Mouse (Mus musculus): Measurements from ENCODE around the gene Fdxacb1. TPM values are rescaled to one million over a fixed set of nuclear protein-coding genes. Genes with fewer than 3 reads are reported as not detected.
A peak's percentile ranks its signal among the peaks of the same experiment; 100 is the strongest.

Gene Fdxacb1
- polyA plus RNA-seq, 2 experiments = 5.2 to 9.4 TPM

DNA sequence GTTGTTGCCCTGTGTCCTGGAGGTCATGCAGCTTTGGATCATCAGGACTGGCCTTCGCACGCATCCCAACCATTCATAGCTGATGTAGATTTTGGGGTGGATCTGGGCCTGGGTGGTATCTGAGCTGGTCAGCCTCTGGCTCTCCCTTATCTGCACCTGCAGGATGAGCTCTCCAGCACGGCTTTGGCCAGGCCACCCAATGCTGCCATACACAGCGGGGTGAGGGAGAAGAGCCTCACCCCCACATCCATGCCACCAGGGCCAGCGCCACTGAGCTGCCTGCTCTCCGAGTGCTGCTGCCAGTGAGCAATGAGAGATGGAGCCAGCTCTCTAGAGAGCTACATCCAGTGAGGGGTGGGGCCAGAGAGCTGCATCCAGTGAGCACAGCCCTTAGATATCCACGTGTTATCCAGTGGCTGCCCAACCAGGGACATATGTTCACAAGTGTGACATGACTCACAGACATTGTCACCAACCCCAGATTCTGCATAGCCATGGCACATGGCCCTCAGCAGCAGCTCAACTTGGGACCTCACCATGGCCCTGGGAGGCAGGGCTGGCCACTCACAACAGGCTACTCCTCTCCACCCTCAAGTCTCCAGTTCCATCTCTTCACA is 35.1 kb downstream of the Fdxacb1 start:
- H3K4me1 ChIP-seq (replicated peaks; ENCODE audit: control insufficient read depth in 2 of 2, insufficient read depth in 2 of 2, low read length in 1 of 2) = peaks cover 40 to 41% of the 10 kb centered on the region in 2 experiments
- H3K9ac ChIP-seq (replicated peaks) = peak overlapping the region; percentile 61
- no peaks in the 10 kb centered on the region for H3K9me3 ChIP-seq (ENCODE audit: control insufficient read depth, low read length)
- peaks cover 8% of the 10 kb centered on the region for H3K36me3 ChIP-seq (replicated peaks; ENCODE audit: control insufficient read depth, insufficient read depth, low read depth)
- no peak overlapping the region for H3K4me3 ChIP-seq (ENCODE audit: insufficient read depth in 1 of 2, low read depth in 2 of 2, low read length in 2 of 2)
- H3K4me2 ChIP-seq (ENCODE audit: low read depth) = peak overlapping the region; percentile 42
- peak overlapping the region; percentile 81 for H3K27ac ChIP-seq
- ATAC-seq (ENCODE audit: insufficient read depth) = peak; percentile 99
- 34% methylated on average over 7 of the region's 7 CpGs for WGBS (ENCODE audit: insufficient replicate concordance)
- peak; percentile 76 to 83 (median 78) for DNase-seq (ENCODE audit: low read depth in 3 of 3, low spot score in 3 of 3)
- no peaks in the 10 kb centered on the region for H3K27me3 ChIP-seq (ENCODE audit: control insufficient read depth, insufficient read depth, low read length)
- TF ChIP-seq CTCF (IDR thresholded peaks at IDR 0.05; ENCODE audit: low read depth) = peak; percentile 45
- peak; percentile 95 for TF ChIP-seq EP300 (IDR thresholded peaks at IDR 0.05; ENCODE audit: low read depth)

DNA sequence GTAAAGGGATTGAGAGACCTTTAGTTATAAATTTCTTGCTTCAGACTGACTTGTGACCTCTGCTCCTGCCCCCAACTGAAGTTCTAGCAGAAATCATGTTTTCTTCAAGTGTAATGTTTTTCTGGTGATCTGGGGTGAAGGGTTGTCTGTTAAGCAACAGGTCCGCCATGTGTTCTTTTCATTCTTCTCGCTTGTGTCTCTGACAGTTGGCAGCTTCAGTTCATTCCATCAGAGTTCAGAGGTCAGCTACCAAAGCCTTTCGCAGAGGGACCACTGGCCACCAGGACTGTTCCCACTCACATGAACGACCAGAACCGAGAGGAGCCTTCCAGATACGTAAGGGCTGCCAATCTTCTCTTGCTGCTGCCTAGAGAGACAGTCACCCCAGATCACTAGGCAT is 40.4 kb downstream of the Fdxacb1 start:
- TF ChIP-seq CTCF (IDR thresholded peaks at IDR 0.05; ENCODE audit: low read depth) = no peak
- TF ChIP-seq EP300 (IDR thresholded peaks at IDR 0.05; ENCODE audit: low read depth) = no peak
- Histone ChIP-seq H3K4me1 (replicated peaks; ENCODE audit: control insufficient read depth in 2 of 2, insufficient read depth in 2 of 2, low read length in 1 of 2) (peaks cover 58 to 59% of the 10 kb centered on the region in 2 experiments), H3K36me3 (replicated peaks; ENCODE audit: control insufficient read depth, insufficient read depth, low read depth) (peaks cover 10% of the 10 kb centered on the region), H3K27ac (peak overlapping the region; percentile 24), H3K9me3 (ENCODE audit: control insufficient read depth, low read length) (no peaks in the 10 kb centered on the region), H3K4me3 (ENCODE audit: insufficient read depth in 1 of 2, low read depth in 2 of 2, low read length in 2 of 2) (no peak overlapping the region), H3K4me2 (ENCODE audit: low read depth) (no peak overlapping the region), H3K9ac (replicated peaks) (no peak overlapping the region), H3K27me3 (ENCODE audit: control insufficient read depth, insufficient read depth, low read length) (no peaks in the 10 kb centered on the region)
- ATAC-seq (ENCODE audit: insufficient read depth) (no peak), DNase-seq (ENCODE audit: low read depth in 3 of 3, low spot score in 3 of 3) (no peak)
- WGBS (ENCODE audit: insufficient replicate concordance) = 89% methylated on average over 6 of the region's 6 CpGs

DNA sequence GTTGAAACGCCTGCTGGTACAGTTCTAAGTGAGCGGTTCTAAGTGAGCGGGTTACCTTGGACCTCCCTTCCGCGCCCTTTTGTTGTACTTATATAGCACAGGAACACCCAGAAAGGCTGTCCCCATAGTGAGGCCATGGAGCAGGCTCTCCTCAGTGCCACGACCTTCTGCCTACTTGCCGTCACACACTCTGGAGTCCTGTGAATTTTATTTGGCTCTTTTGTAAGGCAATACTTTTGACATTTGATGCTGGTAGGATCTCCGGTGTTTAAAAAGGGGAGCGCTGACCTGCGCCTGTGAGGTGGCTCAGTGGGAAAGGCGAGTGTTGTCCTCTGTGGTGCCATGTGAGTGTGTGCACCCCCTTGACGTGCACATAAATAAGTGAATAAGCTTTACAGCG is 41.1 kb downstream of the Fdxacb1 start:
- H3K4me1 ChIP-seq (replicated peaks; ENCODE audit: control insufficient read depth in 2 of 2, insufficient read depth in 2 of 2, low read length in 1 of 2) = peaks cover 58 to 60% of the 10 kb centered on the region in 2 experiments
- no peak for ATAC-seq (ENCODE audit: insufficient read depth)

DNA sequence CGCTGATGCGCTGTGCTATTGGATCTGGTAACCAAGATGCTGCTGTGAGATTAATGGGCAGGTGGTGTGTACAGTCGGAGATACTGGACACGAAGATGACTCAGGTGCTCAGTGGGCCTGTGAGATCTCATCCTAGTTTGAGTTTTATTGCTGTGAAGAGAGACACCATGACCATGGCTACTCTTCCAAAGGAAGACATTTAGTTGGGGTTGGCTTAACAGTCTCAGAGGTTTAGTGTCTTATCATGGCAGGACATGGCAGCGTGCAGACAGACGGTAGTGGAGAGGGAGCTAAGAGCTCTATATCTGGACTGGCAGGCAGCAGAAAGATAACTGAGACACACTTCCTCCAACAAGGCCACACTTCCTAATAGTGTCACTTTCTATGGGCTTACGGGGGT is 43.2 kb downstream of the Fdxacb1 start:
- no peak overlapping the region for H3K4me3 ChIP-seq (ENCODE audit: insufficient read depth in 1 of 2, low read depth in 2 of 2, low read length in 2 of 2)
- TF ChIP-seq CTCF (IDR thresholded peaks at IDR 0.05; ENCODE audit: low read depth) = no peak
- peak; percentile 95 for TF ChIP-seq EP300 (IDR thresholded peaks at IDR 0.05; ENCODE audit: low read depth)
- H3K27ac ChIP-seq = peak overlapping the region; percentile 93
- H3K4me2 ChIP-seq (ENCODE audit: low read depth) = peak overlapping the region; percentile 57
- H3K9me3 ChIP-seq (ENCODE audit: control insufficient read depth, low read length) = no peaks in the 10 kb centered on the region
- H3K27me3 ChIP-seq (ENCODE audit: control insufficient read depth, insufficient read depth, low read length) = no peaks in the 10 kb centered on the region
- DNase-seq (ENCODE audit: low read depth in 3 of 3, low spot score in 3 of 3) (peak; percentile 77 to 81 (median 78)), ATAC-seq (ENCODE audit: insufficient read depth) (peak; percentile 92)
- H3K4me1 ChIP-seq (replicated peaks; ENCODE audit: control insufficient read depth in 2 of 2, insufficient read depth in 2 of 2, low read length in 1 of 2) = peaks cover 56 to 63% of the 10 kb centered on the region in 2 experiments
- H3K36me3 ChIP-seq (replicated peaks; ENCODE audit: control insufficient read depth, insufficient read depth, low read depth) = peaks cover 4% of the 10 kb centered on the region
- WGBS (ENCODE audit: insufficient replicate concordance) = 26% methylated on average over 7 of the region's 7 CpGs
- peak overlapping the region; percentile 31 for H3K9ac ChIP-seq (replicated peaks)

More for the DNA sequence above, 41.1 kb downstream of the Fdxacb1 start:
- Histone ChIP-seq H3K4me3 (ENCODE audit: insufficient read depth in 1 of 2, low read depth in 2 of 2, low read length in 2 of 2) (no peak overlapping the region), H3K9ac (replicated peaks) (no peak overlapping the region), H3K27ac (peak overlapping the region; percentile 81), H3K9me3 (ENCODE audit: control insufficient read depth, low read length) (no peaks in the 10 kb centered on the region), H3K36me3 (replicated peaks; ENCODE audit: control insufficient read depth, insufficient read depth, low read depth) (peaks cover 10% of the 10 kb centered on the region), H3K4me2 (ENCODE audit: low read depth) (no peak overlapping the region), H3K27me3 (ENCODE audit: control insufficient read depth, insufficient read depth, low read length) (no peaks in the 10 kb centered on the region)
- no peak for TF ChIP-seq EP300 (IDR thresholded peaks at IDR 0.05; ENCODE audit: low read depth)
- TF ChIP-seq CTCF (IDR thresholded peaks at IDR 0.05; ENCODE audit: low read depth) = no peak
- no peak for DNase-seq (ENCODE audit: low read depth in 3 of 3, low spot score in 3 of 3)
- 89% methylated on average over 13 of the region's 13 CpGs for WGBS (ENCODE audit: insufficient replicate concordance)

DNA sequence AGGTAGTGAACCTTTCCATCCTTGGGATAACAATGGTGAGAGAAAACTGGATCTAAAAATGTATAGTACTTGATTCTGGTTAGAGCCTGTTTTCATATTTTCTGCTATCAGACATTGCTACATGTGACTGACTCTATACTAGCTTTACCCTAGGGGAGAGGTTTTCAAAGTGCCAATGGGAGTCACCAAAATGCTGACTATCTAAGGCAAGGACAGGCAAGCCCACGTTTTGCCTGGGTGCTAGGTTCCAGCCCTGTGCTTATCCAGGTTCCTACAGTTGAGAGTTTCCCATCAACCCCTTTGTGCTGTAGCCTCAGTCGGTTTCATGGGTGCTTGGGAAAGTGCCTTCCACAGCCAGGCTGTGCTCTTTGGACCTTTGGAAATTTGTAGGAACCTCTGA is 43.7 kb downstream of the Fdxacb1 start:
- H3K4me2 ChIP-seq (ENCODE audit: low read depth) = peak overlapping the region; percentile 57

More for the DNA sequence above, 43.7 kb downstream of the Fdxacb1 start:
- Histone ChIP-seq H3K27ac (peak overlapping the region; percentile 93), H3K9ac (replicated peaks) (peak overlapping the region; percentile 31), H3K4me3 (ENCODE audit: insufficient read depth in 1 of 2, low read depth in 2 of 2, low read length in 2 of 2) (no peak overlapping the region), H3K4me1 (replicated peaks; ENCODE audit: control insufficient read depth in 2 of 2, insufficient read depth in 2 of 2, low read length in 1 of 2) (peaks cover 58 to 67% of the 10 kb centered on the region in 2 experiments), H3K9me3 (ENCODE audit: control insufficient read depth, low read length) (no peaks in the 10 kb centered on the region), H3K27me3 (ENCODE audit: control insufficient read depth, insufficient read depth, low read length) (no peaks in the 10 kb centered on the region), H3K36me3 (replicated peaks; ENCODE audit: control insufficient read depth, insufficient read depth, low read depth) (peaks cover 6% of the 10 kb centered on the region)
- 37% methylated on average over 2 of the region's 2 CpGs for WGBS (ENCODE audit: insufficient replicate concordance)
- ATAC-seq (ENCODE audit: insufficient read depth) (peak; percentile 67), DNase-seq (ENCODE audit: low read depth in 3 of 3, low spot score in 3 of 3) (peak in 1 of 3 experiments; percentile 41)
- no peak for TF ChIP-seq CTCF (IDR thresholded peaks at IDR 0.05; ENCODE audit: low read depth)
- TF ChIP-seq EP300 (IDR thresholded peaks at IDR 0.05; ENCODE audit: low read depth) = no peak

Data from liver, embryonic 14.5 days (tissue).